Comparison of ENCODE assay signal across 7 mouse cellular contexts in the genomic region with DNA sequence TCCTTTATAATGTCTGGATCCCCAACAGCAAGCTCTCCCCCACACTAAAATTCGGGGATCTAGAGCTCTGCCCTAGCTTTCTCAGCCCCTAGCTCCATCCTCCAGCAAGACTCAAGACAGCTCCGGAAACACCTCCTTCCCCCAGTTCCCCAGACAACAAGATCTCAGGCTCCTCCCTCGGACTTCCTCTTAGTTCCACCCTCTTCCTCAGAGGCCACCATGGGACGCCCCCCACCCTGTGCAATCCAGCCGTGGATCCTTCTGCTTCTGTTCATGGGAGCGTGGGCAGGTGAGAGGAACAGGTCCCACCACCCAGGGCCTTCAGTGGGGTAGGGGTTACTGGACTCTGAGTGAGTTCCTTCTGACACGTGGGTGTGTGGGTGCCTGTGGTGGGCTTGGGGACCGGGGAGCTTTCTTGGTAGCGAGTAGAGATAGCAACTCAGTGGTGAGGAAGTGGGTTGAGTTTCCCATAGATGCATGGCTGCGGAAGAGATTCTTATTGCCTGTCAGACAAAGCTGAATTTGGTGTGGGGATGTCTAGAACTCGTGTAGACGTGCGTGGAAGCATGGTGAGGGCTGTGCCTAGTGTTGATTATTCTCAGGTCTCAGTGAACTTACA. TPM values are rescaled to one million over a fixed set of nuclear protein-coding genes. Genes with fewer than 3 reads are reported as not detected.
DNase-seq lines count a peak whose midpoint lies in the region; ATAC-seq and TF ChIP-seq lines count a peak whose summit lies in the region.

No protein-coding gene starts in this region.

- no peak overlapping the region for H3K27ac ChIP-seq in embryonic facial prominence, embryonic 15.5 days (replicated peaks)
- H3K27ac ChIP-seq in hindbrain, postnatal 0 days, result no peak overlapping the region

- 36% methylated on average over 13 of the region's 13 CpGs for WGBS in embryonic facial prominence, embryonic 15.5 days
- 41% methylated on average over 13 of the region's 13 CpGs for WGBS in hindbrain, postnatal 0 days

- DNase-seq in hindbrain, postnatal 0 days (ENCODE audit: low spot score), result no peak
- peak; percentile 17 for DNase-seq in lung, postnatal 14 days
- peak; percentile 54 for DNase-seq in thymus, postnatal 0 days (ENCODE audit: low spot score)
- no peak for DNase-seq in right cerebral cortex, postnatal 36 days (ENCODE audit: low spot score in 2 of 2)

- H3K4me1 ChIP-seq in embryonic facial prominence, embryonic 15.5 days, result peaks cover 17% of the 10 kb centered on the region
- peaks cover 9% of the 10 kb centered on the region; the same call in 1 of the 2 replicates for H3K4me1 ChIP-seq in hindbrain, postnatal 0 days (ENCODE audit: insufficient read depth, low read length)

- peaks cover 10% of the 10 kb centered on the region for H3K27me3 ChIP-seq in embryonic facial prominence, embryonic 15.5 days
- H3K27me3 ChIP-seq in hindbrain, postnatal 0 days (ENCODE audit: insufficient read depth, low read length), result 0 out of 2 replicates have a peak, but pooled peaks cover 10% of the 10 kb centered on the region

- H3K36me3 ChIP-seq in embryonic facial prominence, embryonic 15.5 days, result no peaks in the 10 kb centered on the region
- H3K36me3 ChIP-seq in hindbrain, postnatal 0 days (ENCODE audit: insufficient read depth, low read length), result no peaks in the 10 kb centered on the region

- no peaks in the 10 kb centered on the region for H3K9me3 ChIP-seq in embryonic facial prominence, embryonic 15.5 days (replicated peaks)
- H3K9me3 ChIP-seq in hindbrain, postnatal 0 days (ENCODE audit: low read length), result no peaks in the 10 kb centered on the region

- H3K4me2 ChIP-seq in embryonic facial prominence, embryonic 15.5 days (replicated peaks), result peak overlapping the region; percentile 78
- H3K4me2 ChIP-seq in hindbrain, postnatal 0 days (ENCODE audit: low read depth, low read length), result peak overlapping the region; percentile 73

- ATAC-seq in activated CD4-positive, CD25-positive, alpha-beta regulatory T cell, adult 4 months, result peak; percentile 73
- ATAC-seq in embryonic facial prominence, embryonic 15.5 days (ENCODE audit: insufficient number of reproducible peaks, low FRiP score, low TSS enrichment, low read depth), result no peak
- ATAC-seq in hindbrain, postnatal 0 days, result 0 out of 2 replicates have a peak, but pooled peaks have one; percentile 36
- no peak for ATAC-seq in cerebellum, adult (ENCODE audit: insufficient number of reproducible peaks, low FRiP score, low TSS enrichment)

- no peak for TF ChIP-seq CTCF in hindbrain, postnatal 0 days (IDR thresholded peaks at IDR 0.05; ENCODE audit: low read depth)

- 0 out of 2 replicates have a peak overlapping the region, but pooled peaks have one; percentile 31 for H3K9ac ChIP-seq in embryonic facial prominence, embryonic 15.5 days
- H3K9ac ChIP-seq in hindbrain, postnatal 0 days (replicated peaks; ENCODE audit: low read length), result peak overlapping the region; percentile 45; the same call in 1 of the 2 replicates

- H3K4me3 ChIP-seq in embryonic facial prominence, embryonic 15.5 days (replicated peaks), result peak overlapping the region; percentile 52
- H3K4me3 ChIP-seq in hindbrain, postnatal 0 days (ENCODE audit: low read length), result peak overlapping the region; percentile 44

RNA-seq across cellular contexts. Expression of gene Klk8, which starts 0.6 kb away (rescaled TPM):
- 100 to 1,000 TPM; 179 to 197 TPM for polyA plus RNA-seq in activated CD4-positive, CD25-positive, alpha-beta regulatory T cell, adult 4 months (2017; shearing (Covaris generic))
- 65.3 and 67.5 TPM in 2 replicates for polyA plus RNA-seq in embryonic facial prominence, embryonic 15.5 days (2015; fragmentation: Nextera tagmentation; extraction: Ambion mirVana)
- total RNA-seq in hindbrain, postnatal 0 days (2014; rRNA removed), result 9.5 and 11.3 TPM in 2 replicates
- polyA plus RNA-seq in hindbrain, postnatal 0 days (2015; fragmentation: Nextera tagmentation; extraction: Ambion mirVana), result 10.8 and 12.5 TPM in 2 replicates
- polyA plus RNA-seq in thymus, postnatal 0 days (2015; fragmentation: Nextera tagmentation; extraction: Ambion mirVana), result 37.9 and 44.9 TPM in 2 replicates

RNA-seq across cellular contexts. Expression of gene Klk9, which starts 6.3 kb away (rescaled TPM):
- polyA plus RNA-seq in activated CD4-positive, CD25-positive, alpha-beta regulatory T cell, adult 4 months (2017; shearing (Covaris generic)), result not detected
- polyA plus RNA-seq in embryonic facial prominence, embryonic 15.5 days (2015; fragmentation: Nextera tagmentation; extraction: Ambion mirVana), result 3.8 and 6.7 TPM in 2 replicates
- not detected in 2 replicates for total RNA-seq in hindbrain, postnatal 0 days (2014; rRNA removed)
- polyA plus RNA-seq in hindbrain, postnatal 0 days (2015; fragmentation: Nextera tagmentation; extraction: Ambion mirVana), result 0.20 TPM in 1 of 2 replicates, not detected in the other
- polyA plus RNA-seq in thymus, postnatal 0 days (2015; fragmentation: Nextera tagmentation; extraction: Ambion mirVana), result 0.19 and 0.30 TPM in 2 replicates

RNA-seq across cellular contexts. Expression of gene Klk7, which starts 13.1 kb away (rescaled TPM):
- not detected for polyA plus RNA-seq in activated CD4-positive, CD25-positive, alpha-beta regulatory T cell, adult 4 months (2017; shearing (Covaris generic))
- polyA plus RNA-seq in embryonic facial prominence, embryonic 15.5 days (2015; fragmentation: Nextera tagmentation; extraction: Ambion mirVana), result 16.7 and 19.1 TPM in 2 replicates
- total RNA-seq in hindbrain, postnatal 0 days (2014; rRNA removed), result not detected in 2 replicates
- 0.09 and 0.19 TPM in 2 replicates for polyA plus RNA-seq in hindbrain, postnatal 0 days (2015; fragmentation: Nextera tagmentation; extraction: Ambion mirVana)
- 1.1 and 1.4 TPM in 2 replicates for polyA plus RNA-seq in thymus, postnatal 0 days (2015; fragmentation: Nextera tagmentation; extraction: Ambion mirVana)

RNA-seq across cellular contexts. Expression of gene Klk10, which starts 17.1 kb away (rescaled TPM):
- under 1 TPM in 1 of 2 experiments, not detected in 1; 0.32 TPM for polyA plus RNA-seq in activated CD4-positive, CD25-positive, alpha-beta regulatory T cell, adult 4 months (2017; shearing (Covaris generic))
- 71.8 and 83.4 TPM in 2 replicates for polyA plus RNA-seq in embryonic facial prominence, embryonic 15.5 days (2015; fragmentation: Nextera tagmentation; extraction: Ambion mirVana)
- total RNA-seq in hindbrain, postnatal 0 days (2014; rRNA removed), result 0.25 TPM in 1 of 2 replicates, not detected in the other
- polyA plus RNA-seq in hindbrain, postnatal 0 days (2015; fragmentation: Nextera tagmentation; extraction: Ambion mirVana), result 0.14 and 0.30 TPM in 2 replicates
- 0.55 and 0.63 TPM in 2 replicates for polyA plus RNA-seq in thymus, postnatal 0 days (2015; fragmentation: Nextera tagmentation; extraction: Ambion mirVana)

RNA-seq across cellular contexts. Expression of gene Klk11, which starts 23.5 kb away (rescaled TPM):
- under 1 TPM in 1 of 2 experiments, not detected in 1; 0.36 TPM for polyA plus RNA-seq in activated CD4-positive, CD25-positive, alpha-beta regulatory T cell, adult 4 months (2017; shearing (Covaris generic))
- polyA plus RNA-seq in embryonic facial prominence, embryonic 15.5 days (2015; fragmentation: Nextera tagmentation; extraction: Ambion mirVana), result 24.3 and 25.3 TPM in 2 replicates
- total RNA-seq in hindbrain, postnatal 0 days (2014; rRNA removed), result not detected in 2 replicates
- polyA plus RNA-seq in hindbrain, postnatal 0 days (2015; fragmentation: Nextera tagmentation; extraction: Ambion mirVana), result not detected in 2 replicates
- polyA plus RNA-seq in thymus, postnatal 0 days (2015; fragmentation: Nextera tagmentation; extraction: Ambion mirVana), result 0.51 and 0.96 TPM in 2 replicates

Comparison
In these comparisons a context has a peak if more than half of its experiments do, and no peak if none do; other contexts are left out.
1. ATAC-seq: peak in activated CD4-positive, CD25-positive, alpha-beta regulatory T cell, adult 4 months (single experiment) and hindbrain, postnatal 0 days (single experiment); none in embryonic facial prominence, embryonic 15.5 days (single experiment) and cerebellum, adult (single experiment).
2. DNase-seq: peak in lung, postnatal 14 days (single experiment) and thymus, postnatal 0 days (single experiment); none in hindbrain, postnatal 0 days (single experiment) and right cerebral cortex, postnatal 36 days (0 of 2).